Mouse (Mus musculus) cerebellum, adult 9-10 months (tissue): ENCODE results near the gene Ptx3.
"Not testable (repeated sequence)": the region's sequence is repeated elsewhere in the genome, so short reads cannot be mapped to it uniquely, and the experiment has no call there.

Experiments
- DNase-seq: peaks from one replicate; pipeline ENCODE4 v3.0.0; 2022

Gene Ptx3

DNA sequence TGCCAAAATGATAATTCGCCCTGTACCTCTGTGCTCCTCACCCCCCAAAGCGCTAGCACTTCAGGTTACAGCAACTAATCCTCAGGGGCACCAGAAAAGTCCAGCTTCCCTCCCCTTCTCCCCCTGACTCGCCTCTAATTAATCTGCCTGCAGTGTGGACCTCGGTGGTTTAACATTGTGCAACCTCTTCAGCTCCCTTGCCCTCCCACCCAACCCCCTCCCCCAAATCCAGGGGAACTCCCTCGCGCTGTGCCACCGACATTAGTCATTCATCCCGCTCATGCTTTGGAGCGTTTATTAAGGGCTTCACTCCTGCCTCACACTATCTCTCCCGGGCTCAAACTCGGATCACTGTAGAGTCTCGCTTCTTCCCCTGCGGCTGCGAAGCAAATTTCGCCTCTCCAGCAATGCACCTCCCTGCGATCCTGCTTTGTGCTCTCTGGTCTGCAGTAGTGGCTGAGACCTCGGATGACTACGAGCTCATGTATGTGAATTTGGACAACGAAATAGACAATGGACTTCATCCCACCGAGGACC, at the start of gene Ptx3:
TSS of gene Ptx3 (plus strand) at position 256 of the 537 bp plus-strand sequence.
- no peak for DNase-seq

DNA sequence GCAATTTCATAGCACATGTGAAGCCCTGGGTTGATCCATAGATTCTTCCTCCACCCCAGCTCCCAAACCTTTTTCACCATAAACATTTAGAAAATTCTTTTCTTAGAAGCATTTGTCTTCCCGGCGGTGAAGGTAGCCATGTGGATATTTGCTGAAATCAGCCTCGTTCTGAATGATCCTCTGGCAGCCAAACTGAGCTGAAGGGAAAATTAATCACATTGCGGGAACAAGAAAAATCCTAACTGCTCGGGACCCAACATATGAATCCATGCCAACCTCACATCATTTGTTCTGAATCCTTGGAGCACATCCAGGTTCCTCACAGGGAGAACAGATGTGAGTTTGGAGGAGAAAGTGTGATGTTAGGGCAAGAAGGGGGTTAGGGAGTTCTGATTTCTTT, 46.8 kb upstream of the Ptx3 start:
- no peak for DNase-seq

DNA sequence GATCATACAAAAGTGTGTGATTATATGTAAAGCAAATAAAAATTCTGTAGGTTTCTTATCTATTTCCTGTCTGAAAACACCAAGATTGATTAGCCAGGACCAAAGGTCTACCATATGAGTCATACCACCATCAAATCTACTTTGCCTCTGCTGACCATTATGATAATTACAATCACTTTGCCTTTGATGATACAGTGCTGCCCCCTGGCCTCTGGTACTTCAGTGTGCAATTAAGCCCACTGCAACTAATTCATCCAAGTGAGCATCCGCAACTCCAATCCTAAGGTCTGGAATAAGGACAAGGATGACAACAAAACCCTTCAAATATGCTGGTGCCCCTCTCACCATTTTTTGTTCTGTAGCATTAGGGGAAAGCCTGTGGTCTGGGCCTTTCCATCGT, 40.1 kb upstream of the Ptx3 start:
- no peak for DNase-seq

DNA sequence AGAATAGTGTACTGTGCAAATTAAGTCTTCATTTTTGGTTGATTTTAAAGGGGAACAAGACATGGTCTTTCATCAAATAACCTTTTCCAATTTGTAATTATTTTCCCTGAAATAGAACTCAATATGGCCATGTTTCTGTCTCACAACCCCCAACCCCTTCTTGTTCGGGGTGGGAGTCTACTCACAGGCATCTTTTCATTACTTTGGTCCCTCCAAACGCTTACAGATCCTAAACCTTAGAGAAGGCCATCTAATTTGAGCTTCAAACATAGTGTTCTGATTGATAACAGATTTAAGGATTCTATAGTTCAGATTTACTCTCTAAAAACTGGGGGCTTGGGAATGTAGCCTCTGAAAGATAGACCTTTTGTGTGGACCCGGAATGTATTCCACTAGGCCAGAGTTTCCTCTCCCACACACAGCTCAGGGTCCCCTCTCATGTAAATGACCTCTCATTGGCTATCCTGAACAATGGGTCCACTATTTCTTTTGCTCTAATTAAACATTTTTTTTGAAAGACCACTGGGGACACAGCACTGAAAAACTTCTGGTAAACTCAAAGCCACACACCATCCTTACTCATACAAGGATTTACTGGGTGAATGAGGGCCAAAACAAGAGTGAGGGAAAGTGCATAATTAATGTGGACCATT, 25.7 kb upstream of the Ptx3 start:
- DNase-seq = no peak

GRCm38 (mm10) chr3:66208836-66209573, 10.7 kb upstream of the Ptx3 start:
- DNase-seq = no peak

GRCm38 (mm10) chr3:66213524-66213923, 6.2 kb upstream of the Ptx3 start:
- no peak for DNase-seq

GRCm38 (mm10) chr3:66215759-66216158, 4.0 kb upstream of the Ptx3 start:
- no peak for DNase-seq

GRCm38 (mm10) chr3:66220554-66221242, 988 bp downstream of the Ptx3 start:
- no peak for DNase-seq

- DNase-seq = no peak
Observed at GRCm38 (mm10) chr3:66221243-66221611, 1.5 kb downstream of the Ptx3 start.

DNA sequence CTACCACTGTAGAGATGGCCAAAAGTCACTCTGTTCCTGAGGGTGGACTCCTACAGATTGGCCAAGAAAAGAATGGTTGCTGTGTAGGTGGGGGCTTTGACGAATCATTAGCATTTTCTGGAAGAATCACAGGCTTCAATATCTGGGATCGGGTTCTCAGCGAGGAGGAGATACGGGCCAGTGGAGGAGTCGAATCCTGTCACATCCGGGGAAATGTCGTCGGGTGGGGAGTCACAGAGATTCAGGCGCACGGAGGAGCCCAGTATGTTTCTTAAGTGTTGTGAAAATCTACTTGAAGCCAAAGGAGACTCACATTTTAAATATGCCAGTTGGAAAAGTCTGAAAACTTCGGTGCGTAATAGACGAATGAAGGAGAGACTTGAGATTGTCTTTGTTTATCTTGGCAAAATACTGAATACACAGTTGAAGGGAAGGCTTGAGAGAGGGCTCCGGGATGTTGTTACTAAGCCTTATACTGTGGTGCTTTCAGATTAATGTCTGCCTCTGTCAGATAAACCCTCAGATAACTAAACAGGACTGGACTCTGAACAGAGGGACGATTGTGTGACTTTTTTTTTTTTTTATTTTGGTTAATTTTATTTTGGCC, 5.3 kb downstream of the Ptx3 start:
- no peak for DNase-seq

GRCm38 (mm10) chr3:66236234-66236871, 16.6 kb downstream of the Ptx3 start:
- DNase-seq = not testable (repeated sequence)

- no peak for DNase-seq
Observed at GRCm38 (mm10) chr3:66240476-66240875, 20.8 kb downstream of the Ptx3 start.

DNA sequence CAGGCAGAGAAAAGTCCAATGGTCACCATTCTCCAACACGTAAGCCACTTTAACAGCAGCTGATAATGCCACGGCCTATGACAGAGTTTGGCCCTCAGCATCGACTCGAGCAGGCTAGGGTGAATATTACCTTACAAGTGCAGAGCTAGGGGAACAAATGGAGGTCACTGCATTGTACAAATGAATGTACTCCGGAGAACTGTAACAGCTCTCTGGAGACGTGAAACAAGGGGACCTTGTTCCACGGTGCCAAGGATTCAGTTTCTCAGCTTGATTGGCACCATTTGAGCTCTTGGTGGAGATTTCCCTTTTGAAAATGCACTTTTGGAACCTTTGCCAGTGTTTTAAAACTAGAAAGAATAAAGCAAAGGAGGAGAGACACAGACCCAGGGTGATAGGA, 32.1 kb downstream of the Ptx3 start:
- no peak for DNase-seq

DNA sequence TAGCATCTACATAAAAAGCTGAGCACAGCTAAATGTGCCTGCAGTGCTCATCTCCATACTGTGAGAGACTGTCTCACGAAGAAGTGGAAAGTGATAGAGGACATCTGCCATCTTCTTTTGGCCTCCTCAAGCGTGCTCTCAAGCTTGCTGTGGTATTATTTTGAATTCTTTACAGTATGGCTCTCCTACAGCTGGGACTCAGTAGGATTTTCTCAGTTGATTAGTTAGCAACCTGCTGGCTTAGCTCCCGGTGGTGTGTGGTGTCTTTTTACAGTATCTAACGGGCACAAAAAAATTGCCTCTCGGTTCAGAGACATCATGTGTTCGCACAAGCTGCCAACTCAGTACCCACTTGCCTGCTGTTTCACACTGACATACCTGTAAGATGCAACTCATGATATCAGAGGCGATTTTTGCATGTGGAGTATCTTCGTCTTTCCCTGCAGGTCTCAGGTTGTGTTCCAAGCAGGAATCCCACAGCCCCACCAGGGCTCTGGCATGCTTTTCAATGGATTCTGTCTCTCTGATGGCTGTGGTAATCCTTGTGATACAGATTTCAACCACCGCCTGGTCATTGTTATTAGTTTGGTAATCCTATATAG, 34.9 kb downstream of the Ptx3 start:
- peak; percentile 35 for DNase-seq

- no peak for DNase-seq
Observed at GRCm38 (mm10) chr3:66262319-66262718, 42.6 kb downstream of the Ptx3 start.

DNA sequence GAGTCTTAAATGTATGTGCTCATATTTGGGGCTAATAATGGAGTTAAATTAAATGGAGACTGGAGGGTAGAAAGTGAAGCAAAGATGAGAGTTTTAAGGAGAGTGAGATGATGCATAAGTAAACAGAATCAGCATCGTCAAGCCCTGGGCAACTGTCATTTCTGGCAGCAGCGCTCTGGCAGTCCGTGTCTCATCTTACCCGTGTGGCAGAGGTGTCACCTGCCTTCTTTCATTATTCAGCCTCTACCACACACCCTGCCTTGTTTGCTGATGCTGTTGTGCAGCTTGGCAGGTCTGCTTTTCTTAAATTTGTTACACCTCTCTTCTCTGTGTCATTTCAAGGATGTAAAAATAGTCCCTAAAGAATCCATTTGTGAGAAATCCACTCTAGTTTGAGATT, 43.6 kb downstream of the Ptx3 start:
- no peak for DNase-seq
